Mouse (Mus musculus): ENCODE data around the gene Wwox.

Gene Wwox

DNA sequence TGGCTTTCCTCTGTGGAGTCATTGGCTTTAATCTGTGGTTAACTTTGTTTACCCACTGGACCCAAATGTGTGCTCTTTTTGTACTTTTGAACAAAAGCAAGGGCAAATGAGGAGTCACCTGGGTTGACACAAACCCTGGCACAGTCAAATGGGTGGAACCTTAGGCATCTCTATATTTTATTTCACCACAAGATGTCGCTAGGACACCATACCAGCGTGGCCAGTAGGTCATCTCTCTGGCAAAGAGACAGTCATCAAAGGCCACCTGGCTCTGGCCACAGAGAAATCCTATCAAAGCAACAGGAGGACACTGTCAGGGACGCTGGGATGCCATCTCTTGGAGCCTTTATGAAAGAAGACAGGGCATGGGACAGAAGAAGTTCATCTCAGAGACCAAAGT is 101.7 kb downstream of the Wwox start:
- DNase-seq (ENCODE audit: low spot score), result peak; percentile 79

DNA sequence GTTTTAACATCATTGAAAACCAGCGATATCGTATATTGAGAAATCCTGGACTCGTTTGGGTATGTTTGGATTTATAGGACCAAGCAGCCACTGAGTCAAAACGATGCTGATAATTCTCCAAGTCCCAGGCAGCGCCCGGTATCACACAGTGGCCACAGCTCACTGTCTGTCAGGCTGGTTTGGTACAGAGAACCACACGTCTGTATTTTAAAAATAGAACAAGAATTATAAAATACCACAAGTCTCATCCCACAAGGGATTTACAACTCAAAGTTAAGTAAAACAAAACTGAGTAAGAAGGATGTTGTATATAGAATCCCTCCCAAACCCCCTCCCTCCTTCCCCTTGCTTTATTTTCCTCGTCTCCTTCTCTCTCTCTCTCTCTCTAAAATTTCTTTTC is 108.9 kb downstream of the Wwox start:
- no peak for DNase-seq (ENCODE audit: low spot score)

DNA sequence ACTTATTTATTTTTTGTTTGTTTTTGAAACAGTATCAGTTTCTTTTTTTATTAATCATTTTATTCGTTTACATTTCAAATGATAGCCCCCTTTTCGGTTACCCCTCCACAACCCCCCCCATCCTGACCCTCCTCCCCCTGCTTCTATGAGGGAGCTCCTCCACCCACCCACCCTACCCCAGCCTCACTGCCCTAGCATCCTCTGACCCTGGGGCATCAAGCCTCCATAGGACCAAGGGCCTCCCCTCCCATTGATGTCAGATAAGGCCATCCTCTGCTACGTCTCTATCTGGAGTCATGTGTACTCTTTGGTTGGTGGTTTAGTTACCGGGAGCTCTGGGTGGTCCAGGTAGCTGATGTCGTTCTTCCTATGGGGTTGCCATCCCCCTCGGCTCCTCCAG is 109.4 kb downstream of the Wwox start:
- DNase-seq (ENCODE audit: low spot score), result no peak

DNA sequence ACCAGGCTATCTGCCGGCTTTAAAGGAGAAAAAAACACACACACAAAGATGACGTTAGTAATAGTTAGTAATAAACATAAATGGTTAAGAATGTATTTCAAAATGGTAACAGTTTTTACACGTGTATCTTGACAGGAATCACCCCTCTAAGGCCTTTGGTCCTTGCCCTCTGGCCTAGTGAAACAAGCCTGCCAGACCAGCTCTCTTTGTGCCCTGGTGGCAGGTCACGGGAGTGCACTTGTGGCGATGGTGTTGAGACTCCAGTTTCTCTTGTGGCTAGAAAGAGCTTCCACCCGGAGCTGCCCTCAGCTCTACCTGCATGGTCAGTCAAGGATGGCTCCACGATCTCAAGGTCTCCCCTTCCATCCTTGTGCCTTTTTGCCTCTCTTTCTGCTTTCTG is 110.6 kb downstream of the Wwox start:
- DNase-seq (ENCODE audit: low spot score), result peak; percentile 66

DNA sequence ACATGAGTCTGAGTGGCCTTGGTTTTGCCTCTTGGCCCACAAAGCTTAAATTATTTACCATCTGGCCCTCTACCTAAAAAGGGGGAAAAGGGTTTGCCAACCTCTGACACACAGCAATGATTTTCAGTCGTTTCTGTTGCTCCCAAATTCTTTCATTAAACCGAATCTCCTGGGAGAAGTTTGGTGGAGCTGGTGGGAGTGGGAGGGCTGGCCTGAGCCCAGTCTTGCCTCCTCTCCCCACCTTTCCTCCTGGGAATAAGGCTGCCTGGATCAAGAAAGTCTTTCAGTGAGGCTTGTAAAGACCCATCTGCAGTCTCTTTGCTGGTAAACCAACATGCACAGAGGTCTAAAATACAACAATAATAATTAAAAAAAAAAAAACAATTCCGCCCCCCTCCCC is 113.2 kb downstream of the Wwox start:
- no peak for DNase-seq (ENCODE audit: low spot score)

DNA sequence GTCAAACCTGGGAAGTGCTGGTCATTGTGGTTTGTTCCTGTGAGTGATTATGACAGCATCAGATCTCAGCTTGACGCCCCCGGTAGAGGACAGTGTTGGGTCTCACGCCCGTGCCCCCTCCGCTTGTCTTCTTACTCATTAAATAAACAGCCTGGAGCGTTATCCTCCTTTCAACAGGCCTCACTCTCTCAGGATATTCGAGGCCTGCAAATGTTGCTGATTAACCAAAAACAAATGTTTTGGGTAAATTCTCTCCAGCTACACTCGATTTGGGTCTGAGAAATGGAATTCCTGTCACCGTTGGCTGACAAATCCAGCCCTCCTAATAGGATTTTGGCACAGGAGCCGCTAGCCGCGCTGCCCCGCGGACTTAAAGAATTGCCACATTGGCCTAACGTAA is 115.5 kb downstream of the Wwox start:
- peak; percentile 29 for DNase-seq (ENCODE audit: low spot score)

DNA sequence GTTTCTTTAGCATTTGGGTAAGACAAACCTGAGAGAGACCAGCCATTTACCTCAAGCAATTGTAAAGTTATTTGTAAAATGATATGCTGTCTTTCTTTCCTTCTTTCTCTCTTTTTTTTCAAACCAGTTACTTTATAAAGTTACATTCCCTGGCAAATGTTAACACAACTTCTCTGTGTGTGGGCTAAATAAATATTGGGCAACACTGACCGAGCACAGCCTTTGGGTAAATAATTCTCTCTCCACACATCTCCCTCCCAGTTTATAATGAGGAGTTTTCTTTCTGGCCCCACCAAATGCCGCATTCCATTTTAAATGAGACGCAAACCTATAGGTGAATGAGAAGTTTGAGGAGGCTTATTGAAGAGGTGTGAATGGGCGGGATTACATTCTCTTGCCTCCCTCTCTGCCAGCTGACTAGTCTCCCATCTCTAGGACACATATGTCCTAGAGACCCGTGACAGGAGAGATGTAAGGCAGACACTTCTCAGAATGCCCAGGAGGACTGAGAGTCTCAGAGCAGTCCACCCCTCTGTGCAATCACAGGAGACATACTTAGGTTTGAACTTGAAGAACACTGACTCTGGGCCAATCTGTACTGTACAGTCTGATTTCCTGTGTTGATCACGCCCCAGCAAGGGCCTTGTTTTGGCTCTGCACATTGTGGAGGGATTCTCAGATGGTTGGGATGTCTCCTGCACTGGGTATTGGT is 116.2 kb downstream of the Wwox start:
- no peak for DNase-seq (ENCODE audit: low spot score)

DNA sequence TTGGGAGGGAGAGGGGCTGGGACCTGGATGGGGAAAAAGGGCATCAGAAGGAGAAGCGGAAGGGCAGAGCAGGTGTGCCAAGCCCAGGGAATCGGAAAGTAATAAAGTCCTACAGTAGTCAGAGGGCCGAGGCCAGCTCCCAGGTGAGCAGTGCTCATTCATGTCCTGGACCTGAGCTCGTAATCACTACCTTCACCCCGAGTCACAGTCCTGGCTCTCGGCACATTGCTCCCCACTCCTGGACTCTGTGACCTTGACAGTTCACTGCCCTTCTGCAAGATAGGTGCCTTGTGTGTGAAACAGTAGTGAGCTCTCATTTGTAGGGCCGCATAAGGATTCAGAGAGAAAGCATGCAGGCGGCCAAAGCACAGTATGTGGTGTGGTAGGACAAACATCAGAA is 121.7 kb downstream of the Wwox start:
- DNase-seq (ENCODE audit: low spot score), result no peak

DNA sequence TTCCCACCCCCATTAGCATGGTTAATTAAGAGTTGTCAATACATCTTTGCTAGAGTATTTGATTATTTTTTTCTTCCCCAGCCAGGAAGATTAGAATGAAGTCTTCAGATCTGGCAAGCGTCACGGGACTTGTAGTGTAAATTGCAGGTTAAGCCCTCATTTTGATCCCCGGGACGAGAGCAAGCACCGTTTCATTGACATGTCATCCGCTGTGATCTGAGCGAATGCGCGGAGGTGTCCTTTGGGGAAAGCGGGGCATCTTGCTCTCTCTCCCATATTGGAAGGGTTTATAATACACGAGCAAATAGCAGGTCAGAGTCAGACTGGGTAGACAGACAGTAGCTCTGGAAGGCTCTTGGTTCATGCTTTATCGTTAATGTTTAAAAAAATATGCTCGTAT is 123.0 kb downstream of the Wwox start:
- DNase-seq (ENCODE audit: low spot score), result no peak

DNA sequence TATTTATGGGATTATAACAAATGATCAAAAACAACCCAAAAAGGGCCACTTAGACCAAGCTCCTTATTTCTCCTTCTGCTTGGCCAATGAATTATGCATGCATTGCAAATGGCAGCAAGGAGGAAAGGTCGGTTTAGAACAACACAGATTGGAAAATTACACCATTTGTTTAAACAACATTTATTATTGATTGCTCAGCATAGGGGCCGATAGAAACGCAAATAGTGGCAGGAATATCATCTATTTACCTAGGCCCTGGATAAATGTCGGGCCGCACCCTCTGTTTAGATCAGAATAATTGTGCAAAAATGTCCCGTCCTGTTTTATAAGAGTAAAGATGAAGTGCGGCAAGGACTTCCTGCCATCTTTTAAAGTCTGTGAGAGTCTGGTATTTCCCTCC is 123.9 kb downstream of the Wwox start:
- DNase-seq (ENCODE audit: low spot score), result no peak

DNA sequence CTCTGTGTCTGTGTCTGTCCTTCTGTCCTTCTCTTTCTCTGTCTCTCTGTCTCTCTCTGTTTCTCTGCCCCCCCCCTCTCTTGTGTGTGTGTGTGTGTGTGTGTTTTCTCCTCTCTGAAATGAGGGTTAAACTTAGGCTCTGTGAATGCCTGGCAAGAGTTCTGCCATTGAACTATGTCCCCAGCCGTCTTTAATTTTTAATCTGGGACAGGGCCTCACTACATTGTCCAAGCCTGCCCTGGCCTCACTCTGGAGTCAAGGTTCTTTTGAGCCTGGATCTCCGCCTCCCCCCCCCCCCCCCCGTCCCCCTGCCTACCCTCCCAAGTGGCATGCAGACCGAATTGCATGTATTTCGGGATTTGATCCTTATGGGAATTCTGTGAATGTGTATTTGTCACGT is 124.6 kb downstream of the Wwox start:
- DNase-seq (ENCODE audit: low spot score), result no peak

DNA sequence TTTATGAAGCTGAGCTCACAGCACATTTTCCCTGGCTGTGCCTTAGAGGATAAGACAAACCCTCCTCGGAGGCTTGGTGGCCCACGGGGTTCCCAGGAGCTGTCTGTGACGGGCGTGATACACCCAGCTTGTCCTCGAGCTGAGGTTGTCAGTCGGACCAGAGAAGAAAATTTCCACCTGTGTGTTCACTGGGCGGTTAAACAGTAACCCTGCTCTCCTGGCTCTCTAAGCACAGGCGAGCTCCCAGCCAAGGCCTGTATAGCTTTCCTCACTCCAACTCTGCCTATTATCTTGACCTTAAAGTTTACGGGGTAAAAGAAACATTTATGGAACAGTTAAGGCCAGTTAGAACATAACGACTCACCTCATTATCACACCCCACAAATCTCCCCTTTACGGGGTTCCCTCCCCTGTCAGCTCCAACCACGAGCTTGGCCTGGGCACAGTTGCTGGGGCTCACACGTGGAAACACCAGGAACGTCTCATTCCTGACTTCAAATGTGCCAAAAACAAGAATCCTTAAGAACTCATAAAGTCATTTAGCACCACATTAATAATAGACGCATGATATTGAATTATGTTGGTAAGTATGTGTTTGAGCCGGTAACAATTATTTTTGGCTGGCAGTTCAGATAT is 129.2 kb downstream of the Wwox start:
- DNase-seq (ENCODE audit: low spot score), result no peak

DNA sequence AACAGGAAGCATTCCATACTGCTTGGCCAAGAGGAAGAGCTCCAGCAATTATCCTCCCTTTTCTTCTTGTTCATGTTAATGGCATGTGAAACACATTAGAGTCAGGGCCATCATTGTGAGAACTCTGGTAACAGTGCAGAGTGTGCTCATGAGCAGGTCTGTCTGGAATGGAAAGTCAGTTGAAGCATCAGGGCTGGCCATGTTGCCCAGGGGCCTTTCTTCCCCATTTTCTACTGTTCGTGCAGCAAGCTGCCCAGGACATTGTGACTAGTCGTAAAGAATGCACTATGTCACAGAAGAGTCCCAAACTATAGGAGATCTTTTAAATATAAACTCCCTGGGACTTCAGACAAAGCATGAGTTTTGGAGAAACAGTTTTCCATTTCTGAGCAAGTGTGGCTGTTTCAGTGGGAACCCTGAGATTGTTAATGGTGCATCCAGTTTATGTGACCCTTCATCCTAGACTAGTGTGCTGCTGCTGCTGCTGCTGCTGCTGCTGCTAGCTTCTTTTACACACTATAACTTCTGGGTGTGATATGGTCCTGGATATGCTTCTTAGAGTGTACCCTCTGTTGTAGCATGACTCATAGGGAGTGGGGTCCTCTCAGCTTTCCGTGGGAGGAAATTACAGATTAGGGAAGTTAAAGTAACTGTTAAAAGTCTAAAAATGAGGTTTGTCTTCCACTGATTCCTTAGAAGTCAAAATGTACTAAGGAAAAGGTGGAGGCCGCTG is 133.7 kb downstream of the Wwox start:
- no peak for DNase-seq (ENCODE audit: low spot score)

DNA sequence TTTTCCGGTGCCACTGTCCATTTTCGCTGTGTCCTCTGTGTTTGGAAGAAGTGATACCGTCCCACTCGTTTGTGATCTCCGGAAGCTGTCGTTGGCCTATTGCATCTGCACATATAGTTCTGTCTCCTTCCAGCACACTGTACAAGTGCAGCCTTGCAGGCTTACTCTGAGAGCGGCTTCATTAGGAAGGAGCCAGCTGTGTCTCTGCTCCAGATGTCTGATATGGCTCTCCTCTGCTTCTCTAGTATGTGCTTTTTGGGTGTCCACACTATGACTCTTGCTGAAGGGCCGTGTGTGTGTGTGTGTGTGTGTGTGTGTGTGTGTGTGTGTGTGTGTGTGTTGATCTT is 134.3 kb downstream of the Wwox start:
- no peak for DNase-seq (ENCODE audit: low spot score)

DNA sequence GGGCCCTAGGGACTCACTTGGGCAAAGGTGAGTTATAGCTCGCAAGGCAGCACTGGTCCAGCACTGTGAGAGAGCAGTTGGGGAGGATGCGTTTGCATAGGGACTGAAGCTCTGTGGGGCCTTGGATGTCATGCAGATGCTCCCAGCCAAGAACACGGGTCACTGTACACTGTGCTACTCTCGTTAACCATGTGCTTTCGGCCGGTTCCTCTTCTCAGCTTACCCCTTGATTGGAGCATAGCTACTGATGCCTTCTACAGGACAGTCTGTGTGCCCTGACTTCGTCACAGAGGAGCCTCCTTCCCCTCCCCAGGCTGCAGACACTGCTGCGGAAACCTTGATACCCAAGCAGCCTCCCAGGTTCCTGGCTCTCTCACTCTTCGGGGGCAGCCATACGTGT is 139.8 kb downstream of the Wwox start:
- no peak for DNase-seq (ENCODE audit: low spot score)

DNA sequence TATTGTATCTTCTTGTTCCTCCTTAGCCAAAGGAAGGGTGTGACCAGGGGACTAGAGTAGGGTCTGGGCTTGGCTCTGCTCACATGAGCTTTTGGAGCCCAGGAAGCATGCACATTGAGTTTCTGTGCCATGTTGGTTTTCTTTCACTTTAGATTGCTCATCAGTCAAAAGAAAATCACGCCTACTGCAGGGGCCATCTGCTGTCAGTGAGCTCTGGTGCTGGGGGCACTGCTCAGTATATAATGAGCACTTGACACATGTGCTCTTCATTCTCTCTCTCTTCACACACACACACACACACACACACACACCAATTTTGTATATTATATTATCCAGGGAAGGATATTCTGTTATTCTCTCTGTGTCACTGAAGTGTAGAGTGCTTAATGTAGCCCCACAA is 141.2 kb downstream of the Wwox start:
- DNase-seq (ENCODE audit: low spot score), result no peak

DNA sequence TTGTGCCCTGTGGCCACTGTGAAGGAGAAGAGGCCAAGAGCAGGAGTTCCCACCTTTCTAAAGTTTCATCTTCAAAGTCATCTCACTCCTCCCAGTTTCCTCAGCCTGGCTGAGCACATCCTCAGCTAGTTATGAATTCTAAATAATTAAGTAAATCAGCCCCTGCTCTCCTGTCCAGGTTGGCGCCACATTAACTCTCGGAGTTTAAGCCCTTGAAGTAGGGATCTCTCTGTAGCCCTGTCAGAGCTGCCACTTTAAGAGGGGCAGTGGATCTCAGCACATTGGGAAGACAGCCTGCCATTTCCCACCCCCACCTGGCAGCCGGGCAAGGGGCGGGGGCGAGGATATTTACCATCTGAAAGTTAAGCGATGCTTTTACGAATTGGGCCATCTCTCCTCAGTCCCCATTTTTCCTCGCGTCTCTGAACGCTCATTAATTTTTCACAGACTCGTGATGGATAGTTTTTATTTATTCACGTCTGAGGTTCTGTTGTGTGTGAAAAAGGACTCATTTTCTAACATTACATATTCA is 150.9 kb downstream of the Wwox start:
- DNase-seq (ENCODE audit: low spot score), result no peak

DNA sequence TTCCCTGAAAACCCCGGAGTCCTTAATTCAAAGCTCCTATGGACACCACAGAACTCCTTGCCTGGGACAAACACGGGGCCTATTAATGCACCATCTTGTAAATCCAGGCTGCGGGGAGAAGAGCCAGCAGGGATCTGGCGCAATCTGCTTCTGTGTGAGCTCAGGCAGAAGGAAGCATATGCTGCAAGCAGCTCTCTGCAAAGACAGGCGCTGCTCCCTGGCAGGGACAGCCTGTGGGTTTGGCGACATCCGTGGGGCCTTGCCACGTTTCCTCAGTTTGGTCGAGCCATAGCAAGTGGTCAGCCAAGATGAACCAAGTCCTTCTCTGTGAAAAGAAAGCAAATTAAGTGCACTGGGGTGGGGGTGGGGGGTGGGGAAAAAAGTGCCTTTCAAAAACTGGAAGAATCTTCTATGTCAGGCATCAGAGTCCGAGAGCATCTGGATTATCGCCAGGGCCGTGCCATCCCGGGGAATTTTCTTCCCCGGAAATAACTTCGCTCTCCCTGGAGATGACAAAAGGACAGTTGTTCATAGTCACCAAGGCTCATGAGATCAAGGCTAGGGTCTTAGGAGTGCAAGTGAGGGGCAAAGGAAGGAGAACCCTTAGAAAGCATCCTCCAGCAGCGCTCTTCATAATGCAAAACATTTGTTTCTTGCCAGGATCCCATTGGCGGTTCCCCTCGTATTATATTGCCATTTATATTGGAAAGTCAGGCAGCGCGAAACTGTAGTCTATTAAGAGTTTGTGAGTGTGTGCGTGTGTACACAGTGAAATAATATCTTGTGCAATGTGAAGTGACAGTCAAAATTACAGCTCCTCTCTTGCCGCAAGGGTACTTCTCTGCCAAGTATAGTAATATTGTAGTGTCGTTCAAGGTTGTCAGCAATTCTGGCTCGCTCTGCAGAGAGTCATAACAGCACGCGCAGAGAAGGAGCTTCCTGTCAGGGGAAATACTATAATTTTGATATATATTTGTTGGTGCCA is 152.1 kb downstream of the Wwox start:
- peak; percentile 56 for DNase-seq (ENCODE audit: low spot score)

DNA sequence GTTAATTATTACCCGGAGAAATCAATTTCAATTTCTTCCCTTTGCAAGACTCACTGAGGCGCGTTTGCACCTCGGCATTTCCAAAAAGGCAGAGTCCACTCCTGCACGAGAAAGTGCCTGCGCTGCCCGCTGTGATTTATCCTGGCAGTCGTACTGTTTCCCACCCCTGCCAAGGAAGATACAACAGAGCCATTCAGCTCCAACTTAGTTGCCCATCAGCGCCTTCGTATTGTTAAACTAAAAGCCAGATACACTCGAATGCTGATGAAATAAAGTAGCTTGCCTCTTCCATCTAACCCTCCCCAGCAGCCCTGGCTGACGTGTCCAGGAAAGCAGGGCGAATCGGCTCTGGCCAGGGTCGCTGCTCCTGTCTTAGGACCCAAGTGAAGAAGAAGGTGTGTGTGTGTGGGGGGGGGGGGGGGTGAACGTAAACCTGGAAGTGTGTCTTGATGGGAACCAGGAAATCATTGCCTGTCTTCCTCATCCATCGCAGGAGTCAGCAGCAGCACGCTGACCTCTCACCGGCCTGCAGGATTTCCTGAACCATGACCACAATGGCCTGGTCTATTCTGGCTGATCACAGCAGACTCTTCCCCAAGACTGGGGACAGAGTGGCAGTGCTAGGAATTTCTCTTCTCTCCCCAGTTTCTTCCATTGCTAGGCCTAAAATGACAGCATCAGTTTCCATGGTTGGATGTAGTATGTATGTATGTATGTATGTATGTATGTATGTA is 154.1 kb downstream of the Wwox start:
- peak; percentile 36 for DNase-seq (ENCODE audit: low spot score)

DNA sequence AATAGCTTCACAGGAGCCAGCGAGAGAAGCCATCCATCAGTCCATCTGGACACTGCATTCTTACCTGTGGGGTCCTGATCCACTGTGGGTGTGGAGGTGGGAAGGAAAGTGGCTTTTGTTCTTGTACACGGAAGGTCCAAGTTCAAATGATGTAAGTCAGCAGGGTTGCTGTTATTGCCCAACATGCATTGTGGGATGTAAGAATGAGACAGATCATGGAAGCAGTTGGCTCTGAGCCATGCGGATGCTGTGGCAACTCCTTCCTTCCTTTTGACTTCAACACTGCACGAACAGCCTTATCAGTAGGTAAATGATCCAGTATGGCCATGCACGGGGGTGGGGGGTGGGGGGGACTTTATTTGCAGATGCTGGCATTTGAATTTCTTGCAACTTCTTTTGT is 155.4 kb downstream of the Wwox start:
- DNase-seq (ENCODE audit: low spot score), result no peak

DNA sequence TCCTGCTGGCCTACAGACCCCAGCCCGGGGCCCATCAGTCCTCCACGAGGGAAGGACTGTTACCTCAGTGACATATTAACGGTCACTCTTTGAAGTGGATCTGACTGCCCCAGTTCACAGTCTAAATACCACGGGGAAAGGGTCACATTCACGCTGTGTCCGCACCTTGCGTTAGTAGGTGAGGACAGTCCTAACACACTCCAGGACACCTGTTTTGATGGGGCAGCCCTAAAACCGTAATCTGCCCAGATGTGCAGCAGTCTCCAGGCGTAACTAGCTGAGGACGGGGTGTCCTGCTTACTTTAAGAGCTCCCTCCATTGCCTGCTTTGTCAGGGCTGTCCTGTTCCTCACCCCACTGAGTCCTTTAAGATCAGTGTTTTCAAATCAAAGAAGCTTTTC is 160.1 kb downstream of the Wwox start:
- DNase-seq (ENCODE audit: low spot score), result no peak

Measured in embryo, embryonic 10 days (tissue).